Mouse (Mus musculus): Measurements from ENCODE around the gene Eno4. TPM values are rescaled to one million over a fixed set of nuclear protein-coding genes. Genes with fewer than 3 reads are reported as not detected.

Gene Eno4
- polyA plus RNA-seq, 1 experiment from 2014 or later = 1.3 TPM

DNA sequence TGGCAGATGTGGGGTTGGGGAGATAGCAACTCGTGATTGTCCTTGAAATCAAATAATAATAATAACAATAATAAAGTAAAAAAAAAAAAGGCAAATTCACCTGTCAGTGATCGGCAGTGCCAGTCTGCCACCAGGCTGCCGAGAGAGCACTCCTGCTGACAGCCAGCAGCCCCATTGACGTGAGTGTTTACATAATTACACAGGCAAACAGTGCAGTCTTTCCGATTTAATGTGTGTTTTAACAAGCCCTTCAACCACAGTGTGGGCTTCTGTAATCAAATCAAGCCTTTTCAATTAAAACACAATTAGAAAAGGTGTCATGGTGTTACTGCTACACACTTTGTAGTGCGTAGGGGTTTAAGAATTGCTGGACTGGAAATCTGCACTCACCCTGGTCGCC, 24.1 kb upstream of the Eno4 start:
- Histone ChIP-seq H3K4me1 (peaks cover 10% of the 10 kb centered on the region; the same call in 1 of the 2 replicates), H3K27ac (no peak overlapping the region), H3K36me3 (replicated peaks) (no peaks in the 10 kb centered on the region), H3K9ac (no peak overlapping the region), H3K4me3 (no peak overlapping the region), H3K27me3 (replicated peaks) (peaks cover 9% of the 10 kb centered on the region; the same call in 1 of the 2 replicates), H3K9me3 (no peaks in the 10 kb centered on the region), H3K4me2 (peak overlapping the region; percentile 28; the same call in 1 of the 2 replicates)
- WGBS = 21% methylated on average over 7 of the region's 7 CpGs
- ATAC-seq (replicated peaks) = no peak

- Histone ChIP-seq H3K4me3 (no peak overlapping the region), H3K9ac (no peak overlapping the region), H3K9me3 (no peaks in the 10 kb centered on the region), H3K4me2 (no peak overlapping the region), H3K4me1 (peaks cover 13% of the 10 kb centered on the region), H3K27me3 (replicated peaks) (peaks cover 59% of the 10 kb centered on the region), H3K27ac (no peak overlapping the region), H3K36me3 (replicated peaks) (no peaks in the 10 kb centered on the region)
- ATAC-seq (replicated peaks) = peak; percentile 62
- 10% methylated on average over 16 of the region's 16 CpGs for WGBS
Observed at GRCm38 (mm10) chr19:58931081-58931800, 12.0 kb upstream of the Eno4 start.

- WGBS = 5% methylated on average over 4 of the region's 4 CpGs
- ATAC-seq (replicated peaks) = no peak
- no peak overlapping the region for H3K27ac ChIP-seq
Observed at GRCm38 (mm10) chr19:58933062-58933461, 10.2 kb upstream of the Eno4 start.

DNA sequence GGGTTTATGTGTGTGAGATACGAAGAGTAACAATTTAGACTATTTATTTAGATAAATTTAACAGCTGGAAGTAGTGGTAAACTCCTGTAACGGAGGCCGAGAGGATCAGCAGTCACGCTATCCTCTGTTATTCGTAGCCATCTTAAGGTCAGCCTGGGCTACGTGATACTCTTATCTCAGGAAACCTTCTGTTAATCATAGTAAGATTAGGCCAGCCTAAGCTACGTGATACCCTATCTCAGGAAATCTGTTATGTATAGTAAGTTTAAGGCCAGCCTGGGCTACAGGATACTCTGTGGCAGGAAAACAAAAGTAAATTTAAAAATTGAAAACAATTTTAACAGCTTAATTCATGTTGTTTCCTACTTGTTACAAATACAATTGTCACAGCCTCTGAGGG, 2.7 kb downstream of the Eno4 start:
- 87% methylated on average over 7 of the region's 7 CpGs for WGBS
- no peak overlapping the region for H3K4me3 ChIP-seq
- no peaks in the 10 kb centered on the region for H3K36me3 ChIP-seq (replicated peaks)
- H3K9ac ChIP-seq = no peak overlapping the region
- H3K4me1 ChIP-seq = peaks cover 13% of the 10 kb centered on the region
- no peak for ATAC-seq (replicated peaks)
- H3K27ac ChIP-seq = no peak overlapping the region
- H3K9me3 ChIP-seq = no peaks in the 10 kb centered on the region
- H3K4me2 ChIP-seq = no peak overlapping the region
- peaks cover 33% of the 10 kb centered on the region for H3K27me3 ChIP-seq (replicated peaks)

More at GRCm38 (mm10) chr19:58933062-58933461, 10.2 kb upstream of the Eno4 start:
- Histone ChIP-seq H3K4me2 (no peak overlapping the region), H3K27me3 (replicated peaks) (peaks cover 60% of the 10 kb centered on the region), H3K9me3 (no peaks in the 10 kb centered on the region), H3K4me3 (no peak overlapping the region), H3K9ac (no peak overlapping the region), H3K36me3 (replicated peaks) (no peaks in the 10 kb centered on the region), H3K4me1 (peaks cover 13% of the 10 kb centered on the region)

DNA sequence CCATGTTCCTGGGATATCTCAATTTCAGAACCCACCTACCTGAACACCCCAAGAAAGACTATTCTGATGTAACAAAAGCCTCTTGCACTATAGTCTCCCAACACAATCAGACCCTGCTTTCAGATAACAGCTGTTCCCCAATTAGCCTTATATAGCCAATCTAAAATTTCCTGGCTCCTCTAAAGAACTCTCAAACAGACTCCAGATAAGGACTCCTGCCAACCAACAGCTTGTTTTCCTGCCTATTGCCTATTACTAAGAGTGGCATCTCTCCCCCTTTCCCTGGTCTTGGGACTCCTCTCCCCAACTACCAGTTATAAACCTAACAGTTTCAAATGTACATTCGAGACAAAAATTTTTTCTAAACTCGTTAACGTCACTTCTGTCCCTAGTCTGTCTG, 8.3 kb downstream of the Eno4 start:
- no peaks in the 10 kb centered on the region for H3K36me3 ChIP-seq (replicated peaks)
- no peak for ATAC-seq (replicated peaks)
- no peak overlapping the region for H3K27ac ChIP-seq
- WGBS = 91% methylated on average over 3 of the region's 3 CpGs
- no peak overlapping the region for H3K4me2 ChIP-seq
- peaks cover 26% of the 10 kb centered on the region for H3K27me3 ChIP-seq (replicated peaks)
- H3K4me1 ChIP-seq = no peaks in the 10 kb centered on the region
- no peak overlapping the region for H3K9ac ChIP-seq
- no peak overlapping the region for H3K4me3 ChIP-seq
- H3K9me3 ChIP-seq = no peaks in the 10 kb centered on the region

GRCm38 (mm10) chr19:58952236-58952635, 9.0 kb downstream of the Eno4 start:
- no peak overlapping the region for H3K9ac ChIP-seq
- 72% methylated on average over 12 of the region's 13 CpGs for WGBS
- ATAC-seq (replicated peaks) = no peak
- peaks cover 21% of the 10 kb centered on the region; the same call in 1 of the 2 replicates for H3K27me3 ChIP-seq (replicated peaks)
- H3K9me3 ChIP-seq = no peaks in the 10 kb centered on the region
- no peaks in the 10 kb centered on the region for H3K36me3 ChIP-seq (replicated peaks)
- no peak overlapping the region for H3K4me2 ChIP-seq
- H3K27ac ChIP-seq = no peak overlapping the region
- no peaks in the 10 kb centered on the region for H3K4me1 ChIP-seq
- H3K4me3 ChIP-seq = no peak overlapping the region

DNA sequence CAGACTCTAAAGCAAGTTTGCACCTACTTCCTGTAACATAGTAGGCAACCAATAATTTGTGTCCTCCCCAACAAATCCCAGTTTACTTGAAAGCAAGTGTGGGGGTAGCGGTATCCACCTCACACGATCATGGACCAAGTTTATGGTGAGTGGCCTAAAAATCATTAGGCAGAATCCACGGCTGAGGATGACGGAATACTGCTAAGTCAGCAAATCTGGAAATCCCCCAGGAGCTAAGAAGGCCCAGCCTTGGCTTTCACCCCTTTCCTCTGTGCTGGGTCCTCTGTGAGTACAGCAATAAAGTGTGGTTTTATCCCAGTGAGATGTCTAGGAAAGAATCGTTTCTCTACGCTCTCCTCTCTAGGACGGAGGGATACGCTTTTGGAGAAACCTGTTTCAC, 11.6 kb downstream of the Eno4 start:
- no peaks in the 10 kb centered on the region for H3K9me3 ChIP-seq
- H3K36me3 ChIP-seq (replicated peaks) = no peaks in the 10 kb centered on the region
- no peak for ATAC-seq (replicated peaks)
- H3K4me2 ChIP-seq = no peak overlapping the region
- H3K27me3 ChIP-seq (replicated peaks) = peaks cover 16% of the 10 kb centered on the region; the same call in 1 of the 2 replicates
- no peaks in the 10 kb centered on the region for H3K4me1 ChIP-seq
- H3K9ac ChIP-seq = no peak overlapping the region
- H3K27ac ChIP-seq = no peak overlapping the region
- 94% methylated on average over 8 of the region's 8 CpGs for WGBS
- no peak overlapping the region for H3K4me3 ChIP-seq

- no peak overlapping the region for H3K27ac ChIP-seq
- no peak overlapping the region for H3K9ac ChIP-seq
- no peak overlapping the region for H3K4me3 ChIP-seq
- no peaks in the 10 kb centered on the region for H3K9me3 ChIP-seq
- no peak overlapping the region for H3K4me2 ChIP-seq
- H3K36me3 ChIP-seq (replicated peaks) = no peaks in the 10 kb centered on the region
- H3K4me1 ChIP-seq = no peaks in the 10 kb centered on the region
- WGBS = 77% methylated on average over 8 of the region's 8 CpGs
- peaks cover 30% of the 10 kb centered on the region for H3K27me3 ChIP-seq (replicated peaks)
- ATAC-seq (replicated peaks) = no peak
Observed at GRCm38 (mm10) chr19:58963011-58963410, 19.8 kb downstream of the Eno4 start.

DNA sequence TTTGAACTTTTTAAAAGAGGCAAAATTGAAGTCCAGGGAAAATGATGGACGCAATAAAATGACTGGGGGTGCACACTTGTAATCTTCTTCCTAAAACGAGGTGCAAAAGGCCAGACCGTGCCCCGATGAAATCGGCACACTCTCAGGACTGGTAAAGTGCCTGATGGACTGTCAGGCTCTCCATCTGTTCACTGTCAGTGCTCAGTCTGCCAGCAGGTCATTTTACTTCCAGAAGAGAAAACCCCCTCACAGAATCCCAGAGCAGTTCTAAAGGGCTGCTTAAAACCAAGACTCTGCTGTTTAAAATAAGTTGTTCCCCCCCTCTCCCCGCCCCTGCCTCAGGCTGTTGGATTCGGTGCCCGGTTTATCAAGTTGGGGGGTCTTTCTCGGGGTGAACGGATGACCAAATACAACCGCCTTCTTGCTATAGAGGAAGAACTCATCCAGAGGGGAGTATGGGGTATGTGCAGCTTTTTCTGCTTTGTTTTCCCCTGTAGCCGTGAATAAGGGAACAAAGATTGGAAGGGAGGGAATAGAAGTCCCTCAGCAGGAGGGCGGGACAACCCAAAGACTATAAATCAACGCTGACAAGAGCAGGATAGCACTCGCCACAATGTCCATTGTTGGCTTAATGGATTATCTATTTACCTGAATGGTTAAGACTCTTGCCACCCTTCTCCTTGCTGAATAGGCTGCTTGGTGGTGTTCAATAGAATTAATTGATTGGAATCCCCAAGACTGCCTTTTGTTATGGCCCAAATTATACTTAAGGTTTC, 25.7 kb downstream of the Eno4 start:
- H3K27ac ChIP-seq = no peak overlapping the region
- H3K4me1 ChIP-seq = 0 out of 2 replicates have a peak, but pooled peaks cover 6% of the 10 kb centered on the region
- no peaks in the 10 kb centered on the region for H3K9me3 ChIP-seq
- no peak overlapping the region for H3K9ac ChIP-seq
- H3K4me2 ChIP-seq = no peak overlapping the region
- WGBS = 16% methylated on average over 15 of the region's 15 CpGs
- no peak for ATAC-seq (replicated peaks)
- H3K36me3 ChIP-seq (replicated peaks) = no peaks in the 10 kb centered on the region
- no peak overlapping the region for H3K4me3 ChIP-seq
- peaks cover 57% of the 10 kb centered on the region for H3K27me3 ChIP-seq (replicated peaks)

- H3K27me3 ChIP-seq (replicated peaks) = peaks cover 63% of the 10 kb centered on the region
- no peak for ATAC-seq (replicated peaks)
- 0 out of 2 replicates have a peak, but pooled peaks cover 6% of the 10 kb centered on the region for H3K4me1 ChIP-seq
- no peak overlapping the region for H3K4me3 ChIP-seq
- H3K27ac ChIP-seq = no peak overlapping the region
- no peak overlapping the region for H3K9ac ChIP-seq
- no peaks in the 10 kb centered on the region for H3K9me3 ChIP-seq
- no peak overlapping the region for H3K4me2 ChIP-seq
- 87% methylated on average over 13 of the region's 13 CpGs for WGBS
- no peaks in the 10 kb centered on the region for H3K36me3 ChIP-seq (replicated peaks)
Observed at GRCm38 (mm10) chr19:58970826-58971225, 27.6 kb downstream of the Eno4 start.

- Histone ChIP-seq H3K9ac (no peak overlapping the region), H3K4me1 (peaks cover 7% of the 10 kb centered on the region), H3K27me3 (replicated peaks) (peaks cover 83% of the 10 kb centered on the region), H3K27ac (no peak overlapping the region), H3K36me3 (replicated peaks) (no peaks in the 10 kb centered on the region), H3K4me3 (no peak overlapping the region), H3K9me3 (no peaks in the 10 kb centered on the region), H3K4me2 (no peak overlapping the region)
- WGBS = 69% methylated on average over 8 of the region's 8 CpGs
- ATAC-seq (replicated peaks) = no peak
Observed at GRCm38 (mm10) chr19:58974126-58974525, 30.9 kb downstream of the Eno4 start.

GRCm38 (mm10) chr19:58975216-58975863, 32.1 kb downstream of the Eno4 start:
- ATAC-seq (replicated peaks) = no peak
- Histone ChIP-seq H3K4me2 (no peak overlapping the region), H3K4me1 (peaks cover 18% of the 10 kb centered on the region), H3K9me3 (no peaks in the 10 kb centered on the region), H3K9ac (no peak overlapping the region), H3K27ac (no peak overlapping the region), H3K27me3 (replicated peaks) (peaks cover 78% of the 10 kb centered on the region), H3K4me3 (no peak overlapping the region), H3K36me3 (replicated peaks) (no peaks in the 10 kb centered on the region)
- WGBS = 76% methylated on average over 11 of the region's 11 CpGs
